Mouse (Mus musculus): ENCODE measurements at regions not wholly inside any gene's neighbourhood (a gene's known extent, or its start where the extent isn't known, plus 50 kb on each side); places are given as distances from the start of the nearest gene placed in this dataset.

GRCm38 (mm10) chr11:63781967-63782915, 139.8 kb downstream of the Hs3st3b1 start:
- Histone ChIP-seq H3K4me1 (peaks cover 3% of the 10 kb centered on the region; the same call in 1 of the 2 replicates), H3K4me3 (no peak overlapping the region), H3K27me3 (peaks cover 4% of the 10 kb centered on the region), H3K9ac (no peak overlapping the region), H3K4me2 (no peak overlapping the region), H3K36me3 (no peaks in the 10 kb centered on the region), H3K9me3 (no peaks in the 10 kb centered on the region), H3K27ac (no peak overlapping the region)
- WGBS: 53% methylated on average over 19 of the region's 19 CpGs
- ATAC-seq (ENCODE audit: insufficient number of reproducible peaks, low FRiP score, low TSS enrichment, low read depth): no peak

GRCm38 (mm10) chr11:63785281-63785886, 136.7 kb downstream of the Hs3st3b1 start:
- Histone ChIP-seq H3K9me3 (no peaks in the 10 kb centered on the region), H3K4me2 (no peak overlapping the region), H3K27me3 (peaks cover 4% of the 10 kb centered on the region), H3K9ac (no peak overlapping the region), H3K4me3 (no peak overlapping the region), H3K36me3 (no peaks in the 10 kb centered on the region), H3K27ac (no peak overlapping the region), H3K4me1 (peaks cover 7% of the 10 kb centered on the region)
- 30% methylated on average over 8 of the region's 8 CpGs for WGBS
- no peak for ATAC-seq (ENCODE audit: insufficient number of reproducible peaks, low FRiP score, low TSS enrichment, low read depth)

- H3K9me3 ChIP-seq: no peaks in the 10 kb centered on the region
- peaks cover 7% of the 10 kb centered on the region for H3K4me1 ChIP-seq
- no peak overlapping the region for H3K27ac ChIP-seq
- H3K36me3 ChIP-seq: no peaks in the 10 kb centered on the region
- WGBS: 61% methylated on average over 4 of the region's 4 CpGs
- ATAC-seq (ENCODE audit: insufficient number of reproducible peaks, low FRiP score, low TSS enrichment, low read depth): no peak
- no peak overlapping the region for H3K4me2 ChIP-seq
- peaks cover 4% of the 10 kb centered on the region; the same call in 1 of the 2 replicates for H3K27me3 ChIP-seq
- no peak overlapping the region for H3K4me3 ChIP-seq
- no peak overlapping the region for H3K9ac ChIP-seq
Observed at GRCm38 (mm10) chr11:63785965-63786364, 136.1 kb downstream of the Hs3st3b1 start.

- H3K9me3 ChIP-seq: no peaks in the 10 kb centered on the region
- no peak for ATAC-seq (ENCODE audit: insufficient number of reproducible peaks, low FRiP score, low TSS enrichment, low read depth)
- no peak overlapping the region for H3K27ac ChIP-seq
- no peak overlapping the region for H3K4me2 ChIP-seq
- no peak overlapping the region for H3K9ac ChIP-seq
- peaks cover 13% of the 10 kb centered on the region for H3K27me3 ChIP-seq
- H3K4me1 ChIP-seq: peaks cover 13% of the 10 kb centered on the region
- no peak overlapping the region for H3K4me3 ChIP-seq
- H3K36me3 ChIP-seq: no peaks in the 10 kb centered on the region
- WGBS: 34% methylated on average over 8 of the region's 8 CpGs
Observed at GRCm38 (mm10) chr11:63789473-63790120, 132.5 kb downstream of the Hs3st3b1 start.

GRCm38 (mm10) chr11:63791004-63791862, 130.9 kb downstream of the Hs3st3b1 start:
- whole genome bisulfite sequencing: 58% methylated on average over 13 of the region's 13 CpGs
- no peak for ATAC-seq (ENCODE audit: insufficient number of reproducible peaks, low FRiP score, low TSS enrichment, low read depth)
- H3K4me1 ChIP-seq: peaks cover 13% of the 10 kb centered on the region
- H3K27ac ChIP-seq: no peak overlapping the region
- no peak overlapping the region for H3K9ac ChIP-seq
- H3K9me3 ChIP-seq: no peaks in the 10 kb centered on the region
- H3K36me3 ChIP-seq: no peaks in the 10 kb centered on the region
- H3K4me2 ChIP-seq: no peak overlapping the region
- H3K27me3 ChIP-seq: peaks cover 12% of the 10 kb centered on the region
- no peak overlapping the region for H3K4me3 ChIP-seq

GRCm38 (mm10) chr11:63793732-63794503, 128.2 kb downstream of the Hs3st3b1 start:
- no peaks in the 10 kb centered on the region for H3K9me3 ChIP-seq

GRCm38 (mm10) chr11:63812146-63812545, 109.9 kb downstream of the Hs3st3b1 start:
- H3K4me3 ChIP-seq: no peak overlapping the region
- H3K36me3 ChIP-seq: no peaks in the 10 kb centered on the region
- no peak overlapping the region for H3K4me2 ChIP-seq
- ATAC-seq (ENCODE audit: insufficient number of reproducible peaks, low FRiP score, low TSS enrichment, low read depth): no peak
- H3K9me3 ChIP-seq: no peaks in the 10 kb centered on the region
- no peaks in the 10 kb centered on the region for H3K4me1 ChIP-seq
- no peaks in the 10 kb centered on the region for H3K27me3 ChIP-seq
- no peak overlapping the region for H3K27ac ChIP-seq
- no peak overlapping the region for H3K9ac ChIP-seq
- 58% methylated on average over 5 of the region's 5 CpGs for WGBS

More at GRCm38 (mm10) chr11:63793732-63794503, 128.2 kb downstream of the Hs3st3b1 start:
- ATAC-seq (ENCODE audit: insufficient number of reproducible peaks, low FRiP score, low TSS enrichment, low read depth): no peak
- no peak overlapping the region for H3K4me3 ChIP-seq
- H3K9ac ChIP-seq: no peak overlapping the region
- WGBS: 83% methylated on average over 8 of the region's 8 CpGs
- peaks cover 12% of the 10 kb centered on the region for H3K27me3 ChIP-seq
- no peaks in the 10 kb centered on the region for H3K36me3 ChIP-seq
- H3K4me1 ChIP-seq: peaks cover 13% of the 10 kb centered on the region
- H3K27ac ChIP-seq: no peak overlapping the region
- no peak overlapping the region for H3K4me2 ChIP-seq

GRCm38 (mm10) chr11:63822847-63823246, 99.2 kb downstream of the Hs3st3b1 start:
- Histone ChIP-seq H3K9ac (no peak overlapping the region), H3K27me3 (no peaks in the 10 kb centered on the region), H3K36me3 (no peaks in the 10 kb centered on the region), H3K4me2 (no peak overlapping the region), H3K27ac (no peak overlapping the region), H3K4me3 (no peak overlapping the region), H3K4me1 (no peaks in the 10 kb centered on the region), H3K9me3 (no peaks in the 10 kb centered on the region)
- ATAC-seq (ENCODE audit: insufficient number of reproducible peaks, low FRiP score, low TSS enrichment, low read depth): no peak
- 81% methylated on average over 4 of the region's 4 CpGs for WGBS

GRCm38 (mm10) chr11:63827271-63827762, 94.8 kb downstream of the Hs3st3b1 start:
- Histone ChIP-seq H3K36me3 (no peaks in the 10 kb centered on the region), H3K9me3 (no peaks in the 10 kb centered on the region), H3K9ac (no peak overlapping the region), H3K4me3 (no peak overlapping the region), H3K4me1 (no peaks in the 10 kb centered on the region; the same call in 1 of the 2 replicates), H3K27ac (no peak overlapping the region), H3K4me2 (no peak overlapping the region), H3K27me3 (no peaks in the 10 kb centered on the region)
- 77% methylated on average over 6 of the region's 6 CpGs for WGBS
- no peak for ATAC-seq (ENCODE audit: insufficient number of reproducible peaks, low FRiP score, low TSS enrichment, low read depth)

GRCm38 (mm10) chr11:63833480-63833879, 88.6 kb downstream of the Hs3st3b1 start:
- ATAC-seq (ENCODE audit: insufficient number of reproducible peaks, low FRiP score, low TSS enrichment, low read depth): no peak
- WGBS: 45% methylated on average over 3 of the region's 3 CpGs
- peaks cover 3% of the 10 kb centered on the region; the same call in 1 of the 2 replicates for H3K4me1 ChIP-seq
- no peak overlapping the region for H3K27ac ChIP-seq
- no peaks in the 10 kb centered on the region for H3K36me3 ChIP-seq
- no peak overlapping the region for H3K4me3 ChIP-seq
- no peaks in the 10 kb centered on the region for H3K9me3 ChIP-seq
- no peak overlapping the region for H3K9ac ChIP-seq
- no peak overlapping the region for H3K4me2 ChIP-seq
- no peaks in the 10 kb centered on the region for H3K27me3 ChIP-seq

Measured in limb, embryonic 15.5 days (tissue).